Mouse (Mus musculus): ENCODE results near the gene Fdx1l. TPM values are rescaled to one million over a fixed set of nuclear protein-coding genes. Genes with fewer than 3 reads are reported as not detected.

The Fdx1l gene
- total RNA-seq, 1 experiment from 2014 or later: 45.2 TPM

DNA sequence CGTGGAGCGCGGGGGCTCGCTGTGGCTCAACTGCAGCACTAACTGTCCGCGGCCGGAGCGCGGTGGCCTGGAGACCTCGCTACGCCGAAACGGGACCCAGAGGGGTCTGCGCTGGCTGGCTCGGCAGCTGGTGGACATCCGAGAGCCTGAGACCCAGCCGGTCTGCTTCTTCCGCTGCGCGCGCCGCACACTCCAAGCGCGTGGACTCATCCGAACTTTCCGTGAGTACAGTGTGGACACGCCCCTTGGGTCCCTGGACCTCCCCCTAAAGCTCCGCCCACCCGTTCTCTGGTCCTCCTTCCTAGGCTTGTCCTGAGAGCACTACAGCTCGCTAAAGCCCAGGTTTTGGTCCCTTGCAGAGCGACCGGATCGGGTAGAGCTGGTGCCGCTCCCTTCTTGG, 40.3 kb downstream of the Fdx1l start:
- ATAC-seq (replicated peaks in 1 of 2; ENCODE audit: insufficient read depth in 1 of 2, low FRiP score in 2 of 2, low TSS enrichment in 1 of 2, low read depth in 1 of 2, poor library complexity in 2 of 2, severe bottlenecking in 2 of 2): peak; percentile 30 to 40; a peak in 3 of 4 replicates

DNA sequence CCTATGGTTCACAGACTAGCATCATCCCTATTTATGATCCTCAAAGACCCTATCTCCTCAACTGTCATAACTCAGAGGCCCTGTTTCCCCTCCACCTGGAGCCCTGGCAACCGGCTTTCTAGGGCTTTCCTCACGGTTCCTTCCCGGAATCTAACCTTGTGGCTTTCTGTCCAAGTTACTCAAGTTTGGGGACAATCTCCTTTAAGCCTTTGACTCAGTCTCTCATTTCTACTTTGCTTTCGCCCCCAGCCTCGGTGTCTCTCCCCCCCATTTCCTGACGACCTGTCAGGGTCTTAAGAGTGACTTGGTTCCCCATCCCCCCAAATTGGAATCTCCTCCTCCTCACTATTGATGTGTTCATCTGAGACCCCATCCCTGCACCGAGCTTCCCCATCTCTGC, 40.9 kb downstream of the Fdx1l start:
- no peak for ATAC-seq (replicated peaks in 1 of 2; ENCODE audit: insufficient read depth in 1 of 2, low FRiP score in 2 of 2, low TSS enrichment in 1 of 2, low read depth in 1 of 2, poor library complexity in 2 of 2, severe bottlenecking in 2 of 2)

DNA sequence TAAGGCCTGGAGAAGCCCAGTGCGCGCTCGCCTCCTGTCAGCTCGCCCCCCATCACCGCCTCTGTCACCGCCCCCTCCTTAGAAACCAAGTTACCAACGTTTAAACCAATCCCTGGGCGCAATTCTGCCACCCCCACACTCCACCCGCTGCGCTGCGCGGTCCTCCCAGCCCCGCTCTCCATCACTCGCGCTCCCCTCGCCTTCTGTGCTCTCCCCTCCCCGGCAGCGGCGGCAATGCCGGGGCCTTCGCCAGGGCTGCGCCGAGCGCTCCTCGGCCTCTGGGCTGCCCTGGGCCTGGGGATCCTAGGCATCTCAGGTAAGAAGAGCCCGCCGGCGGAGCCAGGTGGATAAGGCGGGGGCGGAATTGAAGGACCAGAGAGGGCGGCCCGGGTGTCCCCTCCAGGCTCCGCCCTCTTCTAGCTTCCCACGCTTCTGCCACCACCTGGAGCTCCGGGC, 41.5 kb downstream of the Fdx1l start, which contains the start of gene Icam5:
Gene Icam5 (plus strand): TSS at position 178 of the 456 bp plus-strand sequence.
- no peak for ATAC-seq (replicated peaks in 1 of 2; ENCODE audit: insufficient read depth in 1 of 2, low FRiP score in 2 of 2, low TSS enrichment in 1 of 2, low read depth in 1 of 2, poor library complexity in 2 of 2, severe bottlenecking in 2 of 2)

DNA sequence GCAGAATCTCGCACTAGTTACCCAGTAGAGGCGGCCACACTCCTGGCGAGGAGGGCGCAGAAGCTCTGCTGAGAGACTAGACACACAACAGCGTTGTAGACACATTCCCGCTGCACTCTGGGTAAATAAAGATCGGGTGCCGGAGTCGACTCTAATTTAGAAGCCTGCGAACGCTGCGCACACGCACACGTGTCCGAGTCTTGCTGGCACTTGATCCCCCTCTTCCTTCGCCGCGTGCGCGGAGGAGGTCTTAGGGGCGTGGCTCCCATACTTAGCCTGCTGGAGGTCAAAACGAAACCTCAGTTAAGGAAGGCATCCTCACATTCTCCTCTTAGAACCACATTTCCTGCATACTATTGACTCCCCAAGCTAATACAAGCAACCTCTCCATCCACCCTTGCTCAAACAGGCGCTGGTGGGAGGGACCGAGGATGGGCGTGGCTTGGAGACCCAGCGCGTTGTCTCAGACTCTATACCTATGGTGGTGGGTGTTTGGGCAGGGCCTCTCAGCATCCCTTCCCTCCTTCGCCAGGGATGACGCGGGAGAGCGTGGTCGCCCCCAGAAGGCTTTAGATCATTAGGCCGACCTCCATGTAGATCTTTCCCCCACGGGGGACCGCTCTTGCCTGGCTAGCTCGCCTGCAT, 42.0 kb downstream of the Fdx1l start:
- ATAC-seq (replicated peaks in 1 of 2; ENCODE audit: insufficient read depth in 1 of 2, low FRiP score in 2 of 2, low TSS enrichment in 1 of 2, low read depth in 1 of 2, poor library complexity in 2 of 2, severe bottlenecking in 2 of 2): peak; percentile 18 to 31; a peak in 3 of 4 replicates

DNA sequence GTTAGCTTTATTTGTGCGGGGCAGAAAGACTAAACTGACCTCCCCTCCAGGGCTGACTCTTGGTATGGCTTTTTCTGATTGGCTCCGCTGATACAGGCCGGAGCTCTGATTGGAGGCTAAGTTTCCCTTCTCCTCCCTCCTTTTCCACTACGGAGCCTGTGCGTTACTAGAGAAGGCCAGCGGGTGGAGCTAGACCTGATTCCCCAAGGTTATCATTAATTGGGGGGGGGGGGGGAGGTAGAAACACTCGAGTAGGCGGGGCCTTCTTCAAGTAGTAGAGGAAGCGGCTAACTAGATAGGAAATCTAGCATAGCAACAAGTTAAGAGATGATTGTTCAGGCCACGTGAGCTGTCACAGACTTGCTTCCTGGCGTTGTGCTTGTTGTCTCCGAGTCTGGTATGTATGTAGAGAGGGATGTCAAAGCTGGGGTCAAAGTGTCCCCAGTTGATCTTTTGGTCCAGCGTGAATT, 42.6 kb downstream of the Fdx1l start:
- peak; percentile 68 to 72 for ATAC-seq (replicated peaks in 1 of 2; ENCODE audit: insufficient read depth in 1 of 2, low FRiP score in 2 of 2, low TSS enrichment in 1 of 2, low read depth in 1 of 2, poor library complexity in 2 of 2, severe bottlenecking in 2 of 2)

DNA sequence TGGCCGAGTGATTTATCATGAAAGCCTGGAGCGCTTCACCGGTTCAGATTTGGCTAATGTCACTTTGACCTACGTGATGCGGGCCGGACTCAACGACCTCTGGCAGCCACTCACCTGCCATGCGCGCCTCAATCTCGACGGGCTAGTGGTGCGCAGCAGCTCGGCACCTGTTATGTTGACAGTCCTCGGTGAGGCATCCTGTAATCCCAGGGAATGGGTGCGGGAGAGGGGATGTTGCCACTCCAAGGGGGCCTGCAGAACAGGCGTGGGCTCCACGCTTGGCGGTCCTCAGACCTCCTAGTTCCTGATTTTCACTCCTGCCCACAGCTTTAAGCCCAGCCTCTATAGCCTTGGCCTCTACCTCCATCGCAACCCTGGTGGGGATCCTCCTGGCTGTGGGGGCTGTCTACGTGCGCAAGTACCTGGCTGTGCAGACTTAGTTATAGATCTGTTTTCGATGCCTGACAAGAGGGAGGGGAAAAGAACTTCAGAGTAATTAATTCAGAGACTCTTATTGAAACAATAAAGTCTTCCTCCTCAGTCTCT, 43.3 kb downstream of the Fdx1l start:
- ATAC-seq (replicated peaks in 1 of 2; ENCODE audit: insufficient read depth in 1 of 2, low FRiP score in 2 of 2, low TSS enrichment in 1 of 2, low read depth in 1 of 2, poor library complexity in 2 of 2, severe bottlenecking in 2 of 2): 0 out of 4 replicates have a peak, but pooled peaks of 1 of the 2 experiments have one; percentile 18

DNA sequence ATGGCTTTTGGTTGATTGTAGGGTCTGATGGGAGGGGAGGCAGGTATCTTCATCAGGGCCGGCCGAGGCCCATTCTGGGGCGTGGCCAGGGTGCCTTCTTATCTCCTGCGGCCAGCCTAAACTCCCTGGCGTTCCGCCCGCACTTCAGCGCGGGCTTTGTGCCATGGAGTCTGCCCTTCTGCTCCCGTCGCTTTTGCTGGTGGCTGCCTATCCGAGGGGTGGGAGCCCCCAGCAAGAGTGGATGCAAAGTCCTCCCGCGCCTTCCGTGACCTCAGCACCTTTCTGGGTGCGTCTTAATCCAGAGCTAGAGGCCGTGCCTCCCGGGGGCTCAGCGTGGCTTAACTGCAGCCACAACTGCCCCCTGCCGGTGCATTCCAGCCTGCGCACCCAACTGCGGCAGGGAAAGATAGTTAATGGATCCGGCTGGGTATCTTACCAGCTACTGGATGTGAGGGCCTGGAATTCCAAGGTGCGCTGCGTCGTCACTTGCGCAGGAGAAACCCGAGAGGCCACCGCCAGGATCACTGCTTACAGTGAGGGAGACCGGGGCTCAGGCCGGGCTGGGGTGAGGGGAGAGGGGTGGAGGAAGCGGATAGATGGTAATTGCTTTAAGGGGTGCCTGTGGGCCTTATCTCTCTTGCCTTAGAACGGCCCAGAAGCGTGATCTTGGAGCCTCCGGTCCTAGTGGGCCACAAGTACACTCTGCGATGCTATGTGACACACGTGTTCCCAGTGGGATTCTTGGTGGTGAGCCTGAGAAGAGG, 43.9 kb downstream of the Fdx1l start, which contains the start of gene Icam4:
Gene Icam4 (plus strand): TSS at position 83 of the 764 bp plus-strand sequence.
- peak; percentile 56 to 57 for ATAC-seq (replicated peaks in 1 of 2; ENCODE audit: insufficient read depth in 1 of 2, low FRiP score in 2 of 2, low TSS enrichment in 1 of 2, low read depth in 1 of 2, poor library complexity in 2 of 2, severe bottlenecking in 2 of 2)

DNA sequence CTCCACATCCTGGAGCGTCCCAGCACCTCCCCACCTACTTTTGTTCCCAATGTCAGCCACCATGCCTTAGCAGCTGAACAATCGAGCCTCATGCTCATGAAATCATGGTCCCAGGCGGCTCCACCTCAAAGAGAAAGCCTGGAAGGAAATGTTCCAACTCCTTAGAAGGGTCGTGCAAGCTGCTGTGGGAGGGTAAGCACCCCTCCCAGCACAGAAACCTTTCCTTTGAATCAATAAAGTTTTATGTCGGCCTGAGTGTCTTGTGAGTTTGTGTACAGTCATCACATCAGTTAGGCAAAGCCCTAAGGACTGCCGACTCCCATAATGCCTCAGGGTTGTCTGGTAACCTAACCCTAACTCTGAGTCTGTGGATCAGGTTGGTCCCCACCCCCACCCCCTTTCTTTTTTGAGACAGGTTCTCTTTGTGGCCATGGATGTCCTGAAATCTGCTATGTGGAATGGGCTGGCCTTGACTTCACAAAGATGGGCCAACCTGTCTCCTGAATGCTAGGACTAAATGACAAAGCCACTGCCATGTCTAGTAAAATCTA, 44.8 kb downstream of the Fdx1l start:
- no peak for ATAC-seq (replicated peaks in 1 of 2; ENCODE audit: insufficient read depth in 1 of 2, low FRiP score in 2 of 2, low TSS enrichment in 1 of 2, low read depth in 1 of 2, poor library complexity in 2 of 2, severe bottlenecking in 2 of 2)

DNA sequence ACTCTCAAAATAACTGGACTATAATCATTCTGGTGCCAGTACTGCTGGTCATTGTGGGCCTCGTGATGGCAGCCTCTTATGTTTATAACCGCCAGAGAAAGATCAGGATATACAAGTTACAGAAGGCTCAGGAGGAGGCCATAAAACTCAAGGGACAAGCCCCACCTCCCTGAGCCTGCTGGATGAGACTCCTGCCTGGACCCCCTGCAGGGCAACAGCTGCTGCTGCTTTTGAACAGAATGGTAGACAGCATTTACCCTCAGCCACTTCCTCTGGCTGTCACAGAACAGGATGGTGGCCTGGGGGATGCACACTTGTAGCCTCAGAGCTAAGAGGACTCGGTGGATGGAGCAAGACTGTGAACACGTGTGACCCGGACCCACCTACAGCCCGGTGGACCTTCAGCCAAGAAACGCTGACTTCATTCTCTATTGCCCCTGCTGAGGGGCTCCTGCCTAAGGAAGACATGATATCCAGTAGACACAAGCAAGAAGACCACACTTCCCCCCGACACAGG, 45.6 kb downstream of the Fdx1l start:
- no peak for ATAC-seq (replicated peaks in 1 of 2; ENCODE audit: insufficient read depth in 1 of 2, low FRiP score in 2 of 2, low TSS enrichment in 1 of 2, low read depth in 1 of 2, poor library complexity in 2 of 2, severe bottlenecking in 2 of 2)

DNA sequence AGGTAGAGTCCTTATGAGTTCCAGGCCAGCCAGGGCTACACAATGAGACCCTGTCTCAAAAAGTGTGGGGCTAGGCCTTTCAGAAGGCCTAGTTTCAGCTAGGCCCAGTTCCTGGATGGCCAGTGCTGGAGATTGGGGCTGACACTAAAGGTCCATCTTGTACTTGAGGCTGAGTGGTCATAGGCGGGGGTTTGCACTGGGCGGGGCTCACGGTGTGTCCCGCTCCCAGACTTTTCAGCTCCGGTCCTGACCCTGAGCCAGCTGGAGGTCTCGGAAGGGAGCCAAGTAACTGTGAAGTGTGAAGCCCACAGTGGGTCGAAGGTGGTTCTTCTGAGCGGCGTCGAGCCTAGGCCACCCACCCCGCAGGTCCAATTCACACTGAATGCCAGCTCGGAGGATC, 46.6 kb downstream of the Fdx1l start:
- ATAC-seq (replicated peaks in 1 of 2; ENCODE audit: insufficient read depth in 1 of 2, low FRiP score in 2 of 2, low TSS enrichment in 1 of 2, low read depth in 1 of 2, poor library complexity in 2 of 2, severe bottlenecking in 2 of 2): no peak

DNA sequence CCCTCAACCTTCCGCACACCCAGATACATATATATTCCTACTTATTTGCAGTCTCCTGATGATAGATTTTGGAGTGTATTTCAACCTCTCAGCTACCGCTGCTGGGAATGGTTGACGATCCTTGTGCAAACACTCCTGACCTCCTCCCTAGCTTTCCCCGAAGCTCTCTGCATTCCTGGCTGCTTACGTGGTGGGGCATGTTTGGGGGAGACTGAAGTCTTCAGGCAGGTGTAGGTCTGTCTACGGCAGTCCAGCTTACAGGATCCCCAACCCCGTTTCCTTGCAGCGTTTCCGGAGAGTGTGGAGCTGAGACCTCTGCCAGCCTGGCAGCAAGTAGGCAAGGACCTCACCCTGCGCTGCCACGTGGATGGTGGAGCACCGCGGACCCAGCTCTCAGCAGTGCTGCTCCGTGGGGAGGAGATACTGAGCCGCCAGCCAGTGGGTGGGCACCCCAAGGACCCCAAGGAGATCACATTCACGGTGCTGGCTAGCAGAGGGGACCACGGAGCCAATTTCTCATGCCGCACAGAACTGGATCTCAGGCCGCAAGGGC, 48.1 kb downstream of the Fdx1l start:
- ATAC-seq (replicated peaks in 1 of 2; ENCODE audit: insufficient read depth in 1 of 2, low FRiP score in 2 of 2, low TSS enrichment in 1 of 2, low read depth in 1 of 2, poor library complexity in 2 of 2, severe bottlenecking in 2 of 2): no peak

DNA sequence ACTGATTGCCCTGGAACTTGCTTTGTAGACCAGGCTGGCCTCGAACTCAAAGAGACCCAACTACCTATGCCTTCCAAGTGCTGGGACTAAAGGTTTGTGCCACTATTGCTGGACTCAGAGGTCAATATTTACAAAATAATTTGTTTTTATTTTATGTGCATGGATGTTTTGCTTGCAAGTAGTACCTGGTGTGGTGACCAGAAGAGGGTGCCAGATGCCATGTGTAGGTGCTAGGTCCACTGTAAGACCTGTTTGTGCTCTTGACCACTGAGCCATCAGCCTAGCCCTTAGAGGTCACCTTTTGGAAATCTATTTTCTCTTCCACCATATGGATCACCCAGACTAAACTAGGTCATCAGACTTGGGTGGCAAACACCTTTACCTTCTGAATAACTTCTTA, 50.7 kb downstream of the Fdx1l start:
- ATAC-seq (replicated peaks in 1 of 2; ENCODE audit: insufficient read depth in 1 of 2, low FRiP score in 2 of 2, low TSS enrichment in 1 of 2, low read depth in 1 of 2, poor library complexity in 2 of 2, severe bottlenecking in 2 of 2): no peak

DNA sequence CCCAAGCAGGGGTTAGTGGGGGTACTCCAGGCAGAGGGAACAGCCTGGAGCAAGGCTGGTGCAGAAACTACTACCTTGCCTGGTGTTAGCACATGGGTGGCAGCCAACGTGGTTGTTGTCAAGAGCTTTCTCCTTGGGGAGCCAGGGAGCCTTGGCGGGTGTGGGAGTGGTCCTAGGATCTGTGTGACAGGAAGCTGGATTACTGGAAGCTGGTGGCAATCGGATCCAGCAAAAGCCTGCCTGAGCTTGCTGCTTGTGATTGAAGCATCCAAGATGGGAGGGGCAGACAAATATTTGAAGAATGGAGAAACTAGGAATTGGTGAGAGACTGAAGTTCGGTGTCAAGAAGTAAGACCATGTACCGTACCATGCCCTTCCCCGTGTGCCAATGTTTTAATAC, 51.1 kb downstream of the Fdx1l start:
- no peak for ATAC-seq (replicated peaks in 1 of 2; ENCODE audit: insufficient read depth in 1 of 2, low FRiP score in 2 of 2, low TSS enrichment in 1 of 2, low read depth in 1 of 2, poor library complexity in 2 of 2, severe bottlenecking in 2 of 2)

DNA sequence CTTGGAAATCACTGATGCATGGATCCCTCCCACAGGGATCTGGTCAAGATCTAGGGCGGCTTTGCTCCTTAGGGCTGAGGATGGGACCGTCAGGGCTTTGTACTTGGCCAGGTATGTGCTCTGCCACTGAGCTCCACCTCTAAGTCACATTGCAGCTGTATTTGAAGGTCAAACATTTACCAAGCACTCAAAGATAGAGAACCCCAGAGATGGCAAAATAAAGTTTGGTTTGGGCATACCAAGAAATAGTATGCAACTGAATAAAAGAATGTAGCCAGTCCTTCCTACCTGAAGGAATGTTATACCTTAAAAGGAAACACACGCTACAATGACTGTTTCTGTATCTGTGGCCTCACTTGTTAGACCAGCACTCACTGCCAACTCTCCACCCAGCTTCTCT, 52.1 kb downstream of the Fdx1l start:
- ATAC-seq (replicated peaks in 1 of 2; ENCODE audit: insufficient read depth in 1 of 2, low FRiP score in 2 of 2, low TSS enrichment in 1 of 2, low read depth in 1 of 2, poor library complexity in 2 of 2, severe bottlenecking in 2 of 2): no peak

DNA sequence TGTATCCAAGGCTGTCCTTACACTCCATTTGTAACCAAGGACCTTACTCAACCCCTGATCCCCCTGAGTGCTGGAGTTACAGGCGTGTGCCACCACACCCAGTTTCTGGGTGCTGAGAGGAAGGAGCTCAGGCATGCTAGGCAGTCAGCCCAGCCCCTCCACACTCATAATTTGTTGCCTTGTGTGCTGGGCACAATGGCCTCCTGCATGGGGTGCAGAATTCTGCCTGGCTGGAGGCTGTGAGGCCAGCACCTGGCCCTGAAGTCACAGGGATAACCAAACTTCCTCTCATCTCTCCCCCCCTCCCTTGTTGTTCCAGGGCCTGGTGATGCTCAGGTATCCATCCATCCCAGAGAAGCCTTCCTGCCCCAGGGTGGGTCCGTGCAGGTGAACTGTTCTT, 54.8 kb downstream of the Fdx1l start:
- ATAC-seq (replicated peaks in 1 of 2; ENCODE audit: insufficient read depth in 1 of 2, low FRiP score in 2 of 2, low TSS enrichment in 1 of 2, low read depth in 1 of 2, poor library complexity in 2 of 2, severe bottlenecking in 2 of 2): no peak
